Mouse (Mus musculus) adrenal gland, postnatal 0 days (tissue): ENCODE data around the gene Pheta2. TPM values are rescaled to one million over a fixed set of nuclear protein-coding genes. Genes with fewer than 3 reads are reported as not detected.

ENCODE experiments used
- microRNA-seq: library from miRNA; unstranded; fragments of <30 nt; microRNA quantifications from one replicate; pipeline ENCODE4, GENCODE M21; 2016; ENCODE audit warnings: borderline replicate concordance; ENCODE audit not compliant: insufficient number of aligned reads
- polyA plus RNA-seq: library from polyadenylated mRNA; unstranded; fragments of >200 nt; fragmentation: Nextera tagmentation; extraction: Ambion mirVana; gene quantifications from 2 replicates; pipeline ENCODE4 v1.2.1, GENCODE M21; 2015

The Pheta2 gene
- 6.5 and 6.8 TPM in 2 replicates for polyA plus RNA-seq

GRCm38 (mm10) chr15:82338593-82339112, at the start of gene Pheta2, which contains the start of the genes Naga and Smdt1:
Pheta2 (plus strand) TSS chr15:82338942.
Naga (minus strand) TSS chr15:82338925.
Smdt1 (plus strand) TSS chr15:82338959.

GRCm38 (mm10) chr15:82298764-82299561, 39.8 kb upstream of the Pheta2 start, which contains the start of gene Wbp2nl:
Wbp2nl (plus strand) TSS chr15:82298954.

GRCm38 (mm10) chr15:82354126-82354945, 15.6 kb downstream of the Pheta2 start, which contains the start of gene Ndufa6:
Ndufa6 (minus strand) TSS chr15:82354322.

GRCm38 (mm10) chr15:82379871-82380713, 41.4 kb downstream of the Pheta2 start, which contains the start of gene Cyp2d22:
Cyp2d22 (minus strand) TSS chr15:82380260.

GRCm38 (mm10) chr15:82393922-82394321, 55.2 kb downstream of the Pheta2 start, which contains the start of gene Cyp2d11:
Cyp2d11 (minus strand) TSS chr15:82394022.

Small RNAs within 50 kb of the gene (microRNA-seq; reads per million reads assigned to microRNA genes)
- not detected for gene Mir7684

Other genes starting within 250 kb of the Pheta2 start
- 5.3 and 5.7 TPM in 2 replicates for gene Ccdc134, start 211.0 kb upstream of the Pheta2 start, polyA plus RNA-seq
- gene Srebf2, start 191.8 kb upstream of the Pheta2 start, polyA plus RNA-seq: 53.9 and 76.2 TPM in 2 replicates
- 0.25 and 0.27 TPM in 2 replicates for gene Shisa8, start 126.1 kb upstream of the Pheta2 start, polyA plus RNA-seq
- gene Tnfrsf13c, start 114.6 kb upstream of the Pheta2 start, polyA plus RNA-seq: 0.16 and 0.26 TPM in 2 replicates
- 24.4 and 24.9 TPM in 2 replicates for gene Cenpm, start 94.2 kb upstream of the Pheta2 start, polyA plus RNA-seq
- gene 1500009C09Rik, start 86.5 kb upstream of the Pheta2 start, polyA plus RNA-seq: 0.25 and 0.44 TPM in 2 replicates
- gene Sept3, start 64.0 kb upstream of the Pheta2 start, polyA plus RNA-seq: 8.6 and 22.3 TPM in 2 replicates
- 0.17 TPM in 1 of 2 replicates, not detected in the other for gene Wbp2nl, start 40.0 kb upstream of the Pheta2 start, polyA plus RNA-seq
- gene Naga, start within 50 bp of the Pheta2 start, polyA plus RNA-seq: 52.3 and 72.5 TPM in 2 replicates
- 270 and 273 TPM in 2 replicates for gene Smdt1, start within 50 bp of the Pheta2 start, polyA plus RNA-seq
- gene Ndufa6, start 15.4 kb downstream of the Pheta2 start, polyA plus RNA-seq: 1,413 and 2,016 TPM in 2 replicates
- gene Cyp2d22, start 41.3 kb downstream of the Pheta2 start, polyA plus RNA-seq: 29.6 and 38.1 TPM in 2 replicates
- not detected in 2 replicates for gene Cyp2d11, start 55.1 kb downstream of the Pheta2 start, polyA plus RNA-seq
- gene Cyp2d10, start 68.3 kb downstream of the Pheta2 start, polyA plus RNA-seq: 7.0 and 10.8 TPM in 2 replicates
- 5.7 and 8.7 TPM in 2 replicates for gene Cyp2d9, start 94.5 kb downstream of the Pheta2 start, polyA plus RNA-seq
- gene Cyp2d12, start 216.1 kb downstream of the Pheta2 start, polyA plus RNA-seq: not detected in 2 replicates